Mouse (Mus musculus) megakaryocyte, embryonic 14.5 days (primary cell): ENCODE measurements at regions not wholly inside any gene's neighbourhood (a gene's known extent, or its start where the extent isn't known, plus 50 kb on each side); places are given as distances from the start of the nearest gene placed in this dataset.
A peak's percentile ranks its signal among the peaks of the same experiment; 100 is the strongest.

ENCODE experiments used
- H3K27me3 ChIP-seq: replicated peaks from 2 replicates; pipeline ENCODE3; 2012; ENCODE audit warnings: inconsistent platforms
- H3K36me3 ChIP-seq: replicated peaks from 2 replicates; pipeline ENCODE3; 2012; ENCODE audit warnings: low read length, inconsistent platforms, mixed read lengths
- H3K4me1 ChIP-seq: 2 replicates; pipeline ENCODE4 v1.6.1; 2012; ENCODE audit warnings: inconsistent platforms
- H3K4me3 ChIP-seq: replicated peaks from 2 replicates; pipeline ENCODE3; 2012; ENCODE audit warnings: moderate library complexity, mild to moderate bottlenecking, inconsistent platforms
- H3K9me3 ChIP-seq: 2 replicates; pipeline ENCODE4 v1.6.1; 2012; ENCODE audit warnings: inconsistent platforms
- FLI1 ChIP-seq: IDR thresholded peaks from 2 replicates; pipeline ENCODE4 v1.6.1; 2012; ENCODE audit warnings: low read length, inconsistent platforms, mixed read lengths
- GATA1 ChIP-seq: IDR thresholded peaks from 3 replicates; pipeline ENCODE4 v1.6.1; 2012; ENCODE audit warnings: mixed read lengths, low read length, inconsistent platforms, borderline replicate concordance

DNA sequence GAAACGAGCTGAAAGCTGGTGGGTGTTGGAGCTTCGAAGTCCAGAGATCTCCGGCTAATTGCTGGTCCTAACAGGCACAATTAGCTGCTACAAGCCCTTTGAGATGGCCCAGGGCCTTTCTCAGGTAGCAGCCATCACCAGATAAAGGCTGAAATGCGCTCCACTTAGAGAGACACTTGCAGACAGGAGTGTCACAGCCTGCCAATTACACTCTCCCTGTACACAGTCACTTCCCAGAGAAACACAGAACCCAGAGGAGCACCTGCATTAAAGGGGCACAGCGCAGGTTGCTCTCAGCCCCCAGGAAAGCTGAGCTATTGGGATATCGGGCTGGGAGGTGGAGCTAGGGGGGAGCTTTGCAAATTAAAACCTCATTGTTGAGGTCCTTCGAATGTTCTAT lies 380.2 kb downstream of the Tshz3 start:
- TF ChIP-seq GATA1, result no peak
- TF ChIP-seq FLI1, result no peak

DNA sequence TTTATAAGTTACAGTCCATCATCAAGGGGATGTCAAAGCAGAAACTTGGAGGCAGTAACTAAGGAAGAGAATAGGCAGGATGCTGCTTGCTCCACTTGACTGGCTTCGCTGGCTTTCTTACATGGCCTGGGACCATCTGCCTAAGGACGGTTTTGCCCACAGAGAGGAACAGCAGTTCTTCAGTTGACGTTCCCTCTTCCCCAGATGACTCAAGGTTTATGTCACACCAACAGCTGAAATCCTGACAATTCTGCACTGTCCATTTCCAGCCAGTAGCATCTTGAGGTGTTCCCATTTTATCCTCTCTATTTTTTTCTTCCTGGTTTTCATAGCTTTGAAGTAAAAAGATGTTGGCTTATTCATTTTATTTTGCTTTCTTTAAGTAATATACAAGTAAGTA lies 391.8 kb downstream of the Tshz3 start:
- Histone ChIP-seq H3K4me3 (no peak overlapping the region), H3K9me3 (peaks cover 41% of the 10 kb centered on the region), H3K27me3 (no peaks in the 10 kb centered on the region), H3K4me1 (no peaks in the 10 kb centered on the region), H3K36me3 (no peaks in the 10 kb centered on the region)
- TF ChIP-seq GATA1 (no peak), FLI1 (no peak)

More for the DNA sequence above, 380.2 kb downstream of the Tshz3 start:
- H3K4me1 ChIP-seq, result no peaks in the 10 kb centered on the region
- H3K4me3 ChIP-seq, result no peak overlapping the region
- H3K27me3 ChIP-seq, result no peaks in the 10 kb centered on the region
- peaks cover 32% of the 10 kb centered on the region for H3K9me3 ChIP-seq
- no peaks in the 10 kb centered on the region for H3K36me3 ChIP-seq

DNA sequence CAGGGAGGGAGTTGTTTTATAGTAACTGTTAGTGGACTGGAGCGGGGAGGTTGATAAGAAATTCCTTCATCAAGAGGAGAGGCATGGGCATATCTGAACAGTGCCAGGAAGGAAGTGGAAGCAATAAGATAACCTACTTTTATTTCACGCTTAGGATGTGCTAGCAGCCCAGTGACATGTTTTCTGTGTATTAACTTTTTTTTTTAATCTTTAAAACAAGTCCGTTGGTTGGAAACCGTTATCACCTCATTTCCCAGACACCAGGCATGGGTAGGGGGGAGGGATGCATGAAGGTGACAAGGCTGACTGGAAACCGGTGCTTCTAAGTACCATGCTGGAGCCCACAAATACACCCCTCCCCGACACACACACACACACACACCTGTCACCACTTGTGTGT lies 394.7 kb downstream of the Tshz3 start:
- Histone ChIP-seq H3K9me3 (peaks cover 49% of the 10 kb centered on the region), H3K36me3 (no peaks in the 10 kb centered on the region), H3K27me3 (no peaks in the 10 kb centered on the region), H3K4me1 (no peaks in the 10 kb centered on the region), H3K4me3 (no peak overlapping the region)
- TF ChIP-seq GATA1 (no peak), FLI1 (no peak)

DNA sequence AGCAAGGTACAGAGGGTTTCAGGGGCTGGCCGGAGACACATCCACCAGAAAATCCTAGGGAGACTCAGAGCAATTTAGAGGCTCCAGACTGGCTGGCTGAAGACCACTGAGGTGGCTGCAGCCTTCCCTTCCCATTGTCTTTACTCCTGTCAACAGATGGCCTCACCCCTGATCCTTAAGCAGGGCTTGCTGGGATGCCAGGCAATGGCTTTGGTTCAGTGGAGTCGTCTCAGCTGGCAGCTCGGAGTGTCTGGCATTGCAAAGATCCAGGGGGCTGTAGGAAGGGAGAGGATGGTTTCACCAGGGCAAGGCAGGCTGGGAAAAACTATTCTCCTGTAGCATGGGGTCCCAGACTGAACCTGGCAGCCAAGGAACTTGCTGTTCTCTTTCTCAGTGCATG lies 395.8 kb downstream of the Tshz3 start:
- Histone ChIP-seq H3K36me3 (no peaks in the 10 kb centered on the region), H3K27me3 (no peaks in the 10 kb centered on the region), H3K4me3 (no peak overlapping the region), H3K4me1 (no peaks in the 10 kb centered on the region), H3K9me3 (peaks cover 43% of the 10 kb centered on the region)
- TF ChIP-seq FLI1 (no peak), GATA1 (no peak)

GRCm38 (mm10) chr7:37095839-37096238 lies 397.9 kb downstream of the Tshz3 start:
- Histone ChIP-seq H3K36me3 (no peaks in the 10 kb centered on the region), H3K9me3 (peaks cover 32% of the 10 kb centered on the region), H3K4me1 (no peaks in the 10 kb centered on the region), H3K4me3 (no peak overlapping the region), H3K27me3 (no peaks in the 10 kb centered on the region)
- no peak for TF ChIP-seq GATA1
- TF ChIP-seq FLI1, result no peak

DNA sequence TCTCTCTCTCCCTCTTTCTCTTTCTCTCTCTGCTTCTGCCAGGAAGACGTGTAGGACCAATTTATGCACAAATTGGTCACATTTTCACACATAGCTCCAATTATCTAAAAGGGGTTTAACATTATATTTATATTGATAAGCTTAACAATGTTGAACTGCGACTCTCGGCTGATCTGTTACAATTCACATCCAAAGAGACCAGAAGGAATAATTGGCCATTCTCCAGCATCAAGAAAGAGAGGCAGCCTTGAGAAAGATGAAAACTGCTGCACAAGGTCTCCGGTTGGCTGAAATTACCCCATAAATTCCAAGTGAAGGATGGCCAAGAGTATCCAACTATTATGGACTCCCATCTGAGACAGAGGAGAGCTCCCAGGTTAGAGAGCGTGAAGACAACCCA lies 398.4 kb downstream of the Tshz3 start:
- Histone ChIP-seq H3K27me3 (no peaks in the 10 kb centered on the region), H3K9me3 (peaks cover 36% of the 10 kb centered on the region), H3K4me1 (no peaks in the 10 kb centered on the region), H3K36me3 (no peaks in the 10 kb centered on the region), H3K4me3 (no peak overlapping the region)
- TF ChIP-seq FLI1 (no peak), GATA1 (no peak)

DNA sequence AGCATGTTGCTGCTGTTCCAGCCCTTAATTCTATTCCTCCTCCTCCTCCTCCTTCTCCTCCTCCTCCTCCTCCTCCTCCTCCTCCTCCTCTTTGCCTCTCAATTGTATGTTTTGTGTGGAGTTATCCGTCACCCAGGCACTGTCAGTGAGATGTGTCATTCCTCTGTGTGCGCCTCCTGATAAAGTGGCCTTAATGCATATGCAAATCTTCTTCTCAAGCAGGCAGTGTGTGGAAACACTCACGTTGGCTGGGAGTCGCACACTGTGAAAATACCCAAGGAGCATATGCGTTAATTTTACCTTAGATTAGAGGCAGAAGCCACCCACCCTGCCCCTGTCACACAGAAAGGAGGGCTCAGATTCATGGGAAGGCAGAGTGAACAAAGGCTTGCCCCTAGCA lies 401.0 kb downstream of the Tshz3 start:
- no peaks in the 10 kb centered on the region for H3K27me3 ChIP-seq
- H3K4me1 ChIP-seq, result no peaks in the 10 kb centered on the region
- TF ChIP-seq GATA1, result no peak
- no peak for TF ChIP-seq FLI1
- H3K36me3 ChIP-seq, result no peaks in the 10 kb centered on the region
- H3K9me3 ChIP-seq, result peaks cover 40% of the 10 kb centered on the region
- peak overlapping the region; percentile 56 for H3K4me3 ChIP-seq

GRCm38 (mm10) chr7:37104671-37105070 lies 406.8 kb downstream of the Tshz3 start:
- no peaks in the 10 kb centered on the region for H3K36me3 ChIP-seq
- no peak overlapping the region for H3K4me3 ChIP-seq
- no peaks in the 10 kb centered on the region for H3K27me3 ChIP-seq
- no peak for TF ChIP-seq FLI1
- TF ChIP-seq GATA1, result no peak
- H3K9me3 ChIP-seq, result peaks cover 27% of the 10 kb centered on the region
- no peaks in the 10 kb centered on the region for H3K4me1 ChIP-seq

GRCm38 (mm10) chr7:37111071-37111470 lies 413.2 kb downstream of the Tshz3 start:
- H3K27me3 ChIP-seq, result no peaks in the 10 kb centered on the region
- H3K36me3 ChIP-seq, result no peaks in the 10 kb centered on the region
- peaks cover 36% of the 10 kb centered on the region for H3K9me3 ChIP-seq
- TF ChIP-seq FLI1 (no peak), GATA1 (no peak)
- H3K4me3 ChIP-seq, result no peak overlapping the region
- H3K4me1 ChIP-seq, result no peaks in the 10 kb centered on the region

DNA sequence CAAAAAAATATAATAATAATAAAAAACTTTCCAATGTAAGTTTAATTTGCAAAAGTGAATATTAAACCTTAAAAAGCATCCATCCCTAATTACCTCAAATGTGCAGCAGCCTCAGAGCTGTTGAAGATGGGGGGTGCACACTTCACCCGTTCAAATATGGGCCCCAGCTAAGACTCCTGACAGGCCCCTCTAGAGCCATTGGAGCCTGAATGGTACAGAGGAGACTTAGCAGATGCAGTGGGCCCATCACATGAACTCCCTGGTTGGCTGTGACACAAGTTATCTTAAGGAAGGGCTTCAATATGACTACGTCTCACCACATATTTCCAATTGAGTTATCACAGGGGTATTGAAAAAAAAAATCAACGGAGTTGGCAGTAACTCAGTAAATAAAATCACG lies 422.9 kb downstream of the Tshz3 start:
- Histone ChIP-seq H3K9me3 (peaks cover 51% of the 10 kb centered on the region), H3K27me3 (no peaks in the 10 kb centered on the region), H3K4me1 (no peaks in the 10 kb centered on the region), H3K4me3 (no peak overlapping the region), H3K36me3 (no peaks in the 10 kb centered on the region)
- TF ChIP-seq FLI1 (no peak), GATA1 (no peak)

DNA sequence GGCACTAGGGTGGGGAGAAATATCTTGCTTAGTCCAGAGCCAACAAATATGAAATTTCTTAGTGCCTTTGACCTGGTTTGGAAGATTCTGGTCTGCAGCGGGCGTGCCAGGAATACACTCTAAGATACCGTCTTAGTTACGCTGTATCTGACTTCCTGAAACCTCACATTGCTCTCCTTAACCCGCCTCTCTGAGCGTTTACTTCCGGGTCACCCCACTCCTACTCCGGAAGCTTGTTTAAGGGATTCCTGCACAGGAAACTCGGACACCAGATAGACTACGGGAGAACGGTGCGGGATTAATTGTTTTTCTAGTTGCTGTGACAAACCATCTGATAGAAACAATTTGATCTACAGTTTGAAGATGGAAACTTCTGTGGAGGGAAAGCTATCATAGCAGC lies 442.3 kb downstream of the Tshz3 start:
- Histone ChIP-seq H3K36me3 (no peaks in the 10 kb centered on the region), H3K27me3 (no peaks in the 10 kb centered on the region), H3K4me3 (no peak overlapping the region), H3K9me3 (peaks cover 27% of the 10 kb centered on the region), H3K4me1 (no peaks in the 10 kb centered on the region)
- no peak for TF ChIP-seq FLI1
- no peak for TF ChIP-seq GATA1

DNA sequence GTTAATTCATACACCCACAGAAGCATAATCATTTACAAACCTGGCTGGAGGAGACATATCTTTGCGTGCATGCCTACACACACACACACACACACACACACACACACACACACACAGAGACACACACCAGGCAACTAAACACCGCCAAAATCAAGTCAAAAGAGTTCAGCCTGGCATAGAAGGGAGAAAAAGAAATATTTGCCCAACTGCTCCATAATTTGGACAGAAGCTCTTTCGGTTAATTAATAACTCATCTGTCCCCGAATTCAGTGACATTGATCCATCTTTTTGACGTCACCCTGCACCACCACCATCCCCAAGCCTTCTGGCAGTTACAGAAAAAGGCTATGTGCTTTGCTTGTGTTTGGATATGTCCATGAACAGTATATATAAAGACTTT lies 444.9 kb downstream of the Tshz3 start:
- TF ChIP-seq FLI1, result no peak
- no peak for TF ChIP-seq GATA1
- Histone ChIP-seq H3K4me1 (no peaks in the 10 kb centered on the region), H3K27me3 (no peaks in the 10 kb centered on the region), H3K4me3 (no peak overlapping the region), H3K36me3 (no peaks in the 10 kb centered on the region), H3K9me3 (peaks cover 37% of the 10 kb centered on the region)
